ENCODE assay signal across 8 mouse cellular contexts in genomic region chr10:86704141-86704540, GRCm38 (mm10). TPM values are rescaled to one million over a fixed set of nuclear protein-coding genes. Genes with fewer than 3 reads are reported as not detected.
A peak's percentile ranks its signal among the peaks of the same experiment; 100 is the strongest.
DNase-seq lines count a peak whose midpoint lies in the region; ATAC-seq and TF ChIP-seq lines count a peak whose summit lies in the region.

No protein-coding gene starts in this region.

- H3K4me3 ChIP-seq in heart, embryonic 14.5 days (ENCODE audit: control insufficient read depth in 1 of 2, insufficient read depth in 1 of 2, low read depth in 1 of 2, low read length in 2 of 2), result peak overlapping the region; percentile 77 to 94
- H3K4me3 ChIP-seq in MEL (ENCODE audit: control insufficient read depth in 1 of 2, insufficient read depth in 1 of 2, low read depth in 2 of 2, low read length in 2 of 2), result peak overlapping the region; percentile 75 to 85
- H3K4me3 ChIP-seq in forebrain, postnatal 0 days (ENCODE audit: low read depth, low read length), result peak overlapping the region; percentile 76
- peak overlapping the region; percentile 92 for H3K4me3 ChIP-seq in midbrain, embryonic 10.5 days

- no peak for ATAC-seq in heart, embryonic 14.5 days (ENCODE audit: insufficient number of reproducible peaks, insufficient read depth, low FRiP score, low read depth)
- no peak for ATAC-seq in forebrain, postnatal 0 days
- no peak for ATAC-seq in CD4-positive, CD25-positive, alpha-beta regulatory T cell, adult 4 months

- H3K27me3 ChIP-seq in heart, embryonic 14.5 days (ENCODE audit: control insufficient read depth, insufficient read depth, low read length), result no peaks in the 10 kb centered on the region
- H3K27me3 ChIP-seq in MEL (ENCODE audit: control insufficient read depth in 1 of 2, insufficient read depth in 2 of 2, low read length in 2 of 2), result no peaks in the 10 kb centered on the region
- no peaks in the 10 kb centered on the region for H3K27me3 ChIP-seq in forebrain, postnatal 0 days (ENCODE audit: insufficient read depth, low read length)
- H3K27me3 ChIP-seq in midbrain, embryonic 10.5 days (ENCODE audit: low read depth, poor library complexity, severe bottlenecking), result no peaks in the 10 kb centered on the region

- no peak for TF ChIP-seq RAD21 in MEL (IDR thresholded peaks at IDR 0.05; ENCODE audit: low read depth, low read length)

- H3K9ac ChIP-seq in heart, embryonic 14.5 days (ENCODE audit: low read length), result peak overlapping the region; percentile 99
- H3K9ac ChIP-seq in MEL (ENCODE audit: control insufficient read depth, low read depth, low read length, poor library complexity, severe bottlenecking), result peak overlapping the region; percentile 96
- H3K9ac ChIP-seq in forebrain, postnatal 0 days, result peak overlapping the region; percentile 69; the same call in 1 of the 2 replicates

- peak overlapping the region; percentile 80 to 93; a peak in 3 of 4 replicates for H3K27ac ChIP-seq in heart, embryonic 14.5 days (replicated peaks in 1 of 2; ENCODE audit: control insufficient read depth in 1 of 2, insufficient read depth in 1 of 2, low read depth in 2 of 2, low read length in 2 of 2)
- H3K27ac ChIP-seq in MEL (ENCODE audit: control insufficient read depth, low read depth, low read length), result peak overlapping the region; percentile 76
- H3K27ac ChIP-seq in forebrain, postnatal 0 days (ENCODE audit: low read depth, low read length), result no peak overlapping the region
- H3K27ac ChIP-seq in midbrain, embryonic 10.5 days (replicated peaks), result peak overlapping the region; percentile 92

- no peaks in the 10 kb centered on the region for H3K9me3 ChIP-seq in heart, embryonic 14.5 days (ENCODE audit: control insufficient read depth, low read length)
- no peaks in the 10 kb centered on the region for H3K9me3 ChIP-seq in MEL (replicated peaks; ENCODE audit: insufficient read depth, low read length)
- no peaks in the 10 kb centered on the region for H3K9me3 ChIP-seq in forebrain, postnatal 0 days (ENCODE audit: low read length)
- no peaks in the 10 kb centered on the region for H3K9me3 ChIP-seq in midbrain, embryonic 10.5 days (replicated peaks)

- 2% methylated on average over 8 of the region's 8 CpGs for whole genome bisulfite sequencing in heart, embryonic 14.5 days
- 3% methylated on average over 8 of the region's 8 CpGs for WGBS in forebrain, postnatal 0 days
- 10% methylated on average over 8 of the region's 8 CpGs for WGBS in midbrain, embryonic 10.5 days

- no peak for TF ChIP-seq POLR2A in MEL (IDR thresholded peaks at IDR 0.05; ENCODE audit: control insufficient read depth in 1 of 2, insufficient read depth in 1 of 2, low read depth in 1 of 2, low read length in 2 of 2, poor library complexity in 1 of 2)

- peak overlapping the region; percentile 94 for H3K4me2 ChIP-seq in heart, embryonic 14.5 days (ENCODE audit: low read length)
- peak overlapping the region; percentile 91 for H3K4me2 ChIP-seq in forebrain, postnatal 0 days (ENCODE audit: low read depth)

- H3K36me3 ChIP-seq in heart, embryonic 14.5 days (ENCODE audit: control insufficient read depth, insufficient read depth, low read length), result peaks cover 49% of the 10 kb centered on the region
- peaks cover 37 to 48% of the 10 kb centered on the region in 2 experiments for H3K36me3 ChIP-seq in MEL (ENCODE audit: control insufficient read depth in 1 of 2, insufficient read depth in 2 of 2, low read length in 2 of 2)
- H3K36me3 ChIP-seq in forebrain, postnatal 0 days (ENCODE audit: insufficient read depth), result peaks cover 34% of the 10 kb centered on the region
- H3K36me3 ChIP-seq in midbrain, embryonic 10.5 days, result peaks cover 52% of the 10 kb centered on the region

- H3K79me2 ChIP-seq in MEL (ENCODE audit: control insufficient read depth, insufficient read depth, low read length, poor library complexity), result peaks cover 54% of the 10 kb centered on the region

- H3K4me1 ChIP-seq in heart, embryonic 14.5 days (ENCODE audit: control insufficient read depth in 2 of 2, insufficient read depth in 2 of 2, low read length in 2 of 2), result peaks cover 2 to 46% of the 10 kb centered on the region in 2 experiments
- H3K4me1 ChIP-seq in MEL (ENCODE audit: control insufficient read depth in 1 of 2, insufficient read depth in 2 of 2, low read length in 2 of 2), result peaks cover 2 to 32% of the 10 kb centered on the region in 2 experiments
- peaks cover 6% of the 10 kb centered on the region; the same call in 1 of the 2 replicates for H3K4me1 ChIP-seq in forebrain, postnatal 0 days (ENCODE audit: insufficient read depth)
- H3K4me1 ChIP-seq in midbrain, embryonic 10.5 days, result peaks cover 61% of the 10 kb centered on the region

- DNase-seq in heart, postnatal 36 days, result no peak
- peak; percentile 56 for DNase-seq in MEL (ENCODE audit: low read depth, low spot score)
- DNase-seq in forebrain, postnatal 0 days, result no peak
- no peak for DNase-seq in midbrain, embryonic 10.5 days (ENCODE audit: low spot score)
- no peak for DNase-seq in urinary bladder, adult 18-20 months (ENCODE audit: low spot score in 2 of 2)
- no peak for DNase-seq in kidney, adult 8-10 months

- no peak for TF ChIP-seq CTCF in MEL (IDR thresholded peaks at IDR 0.05 in 2 of 3, conservative IDR thresholded peaks at IDR 0.05 in 1 of 3; ENCODE audit: control insufficient read depth in 1 of 3, insufficient read depth in 1 of 3, low read depth in 2 of 3, low read length in 3 of 3, poor library complexity in 1 of 3, severe bottlenecking in 1 of 3)
- no peak for TF ChIP-seq CTCF in forebrain, postnatal 0 days (IDR thresholded peaks at IDR 0.05; ENCODE audit: low read depth)

- no peak for TF ChIP-seq EP300 in MEL (IDR thresholded peaks at IDR 0.05; ENCODE audit: low read depth in 1 of 2, low read length in 2 of 2)

- intact Hi-C loops in heart, postnatal 36 days (cut with DNase I), result loop anchor here (2.0 to 10.0 kb wide), 3 partner anchors 27 to 749 kb away; partner anchors contain the start of genes Fbxo7 and Rtcb

TF ChIP-seq in MEL, 35 proteins besides CTCF, POLR2A, EP300 and RAD21:
- no peak for TF ChIP-seq ETS1 (IDR thresholded peaks at IDR 0.05; ENCODE audit: low read depth, low read length)
- TF ChIP-seq TCF12 (IDR thresholded peaks at IDR 0.05; ENCODE audit: low read depth, low read length), result no peak
- no peak for TF ChIP-seq USF1 (IDR thresholded peaks at IDR 0.05; ENCODE audit: low read depth, low read length)
- no peak for TF ChIP-seq MAZ (IDR thresholded peaks at IDR 0.05; ENCODE audit: low read depth, low read length)
- no peak for TF ChIP-seq NELFE (IDR thresholded peaks at IDR 0.05; ENCODE audit: low read depth, low read length)
- no peak for TF ChIP-seq SMC3 (IDR thresholded peaks at IDR 0.05; ENCODE audit: low read depth, low read length)
- TF ChIP-seq TBP (IDR thresholded peaks at IDR 0.05; ENCODE audit: low read depth, low read length), result no peak
- no peak for TF ChIP-seq E2F4 (IDR thresholded peaks at IDR 0.05; ENCODE audit: borderline replicate concordance, low read depth, low read length)
- no peak for TF ChIP-seq UBTF (IDR thresholded peaks at IDR 0.05; ENCODE audit: borderline replicate concordance, insufficient read depth, low read depth, low read length)
- no peak for TF ChIP-seq KAT2A (conservative IDR thresholded peaks at IDR 0.05; ENCODE audit: low read depth, low read length)
- no peak for TF ChIP-seq MYB (IDR thresholded peaks at IDR 0.05; ENCODE audit: low read depth, low read length)
- no peak for TF ChIP-seq NRF1 (IDR thresholded peaks at IDR 0.05; ENCODE audit: insufficient read depth, low read depth, low read length, poor library complexity, severe bottlenecking)
- no peak for TF ChIP-seq BHLHE40 (IDR thresholded peaks at IDR 0.05; ENCODE audit: borderline replicate concordance, low read depth, low read length)
- no peak for TF ChIP-seq USF2 (IDR thresholded peaks at IDR 0.05; ENCODE audit: borderline replicate concordance in 1 of 2, insufficient read depth in 1 of 2, low read depth in 1 of 2, low read length in 2 of 2)
- TF ChIP-seq MAFK (IDR thresholded peaks at IDR 0.05; ENCODE audit: borderline replicate concordance, low read depth, low read length), result no peak
- no peak for TF ChIP-seq TAL1 (IDR thresholded peaks at IDR 0.05; ENCODE audit: low read length)

RNA-seq across cellular contexts. Expression of gene Hsp90b1, which starts 1.2 kb away (rescaled TPM):
- 317 and 318 TPM in 2 replicates for polyA plus RNA-seq in heart, embryonic 14.5 days (2014; fragmentation: Nextera tagmentation; extraction: Ambion mirVana)
- total RNA-seq in heart, postnatal 36 days (2021), result 100 to 1,000 TPM; 360 to 389 TPM
- total RNA-seq in MEL (2012; rRNA removed), result 404 and 420 TPM in 2 replicates
- polyA plus RNA-seq in MEL (2012; ENCODE audit: insufficient read depth in 1 of 2, insufficient read length in 2 of 2, low read depth in 1 of 2, low replicate concordance in 2 of 2, missing spikeins in 1 of 2), result 100 to 1,000 TPM; 150 to 555 TPM
- 177 and 196 TPM in 2 replicates for total RNA-seq in forebrain, postnatal 0 days (2014; rRNA removed)
- 172 and 189 TPM in 2 replicates for polyA plus RNA-seq in forebrain, postnatal 0 days (2015; fragmentation: Nextera tagmentation; extraction: Ambion mirVana)
- polyA plus RNA-seq in midbrain, embryonic 10.5 days (2016; fragmentation: Nextera tagmentation; extraction: Ambion mirVana), result 515 and 591 TPM in 2 replicates
- 100 to 1,000 TPM; 187 to 189 TPM for polyA plus RNA-seq in CD4-positive, CD25-positive, alpha-beta regulatory T cell, adult 4 months (2017; shearing (Covaris generic))

RNA-seq across cellular contexts. Expression of gene Ttc41, which starts 1.5 kb away (rescaled TPM):
- 1.5 and 1.6 TPM in 2 replicates for polyA plus RNA-seq in heart, embryonic 14.5 days (2014; fragmentation: Nextera tagmentation; extraction: Ambion mirVana)
- 1 to 10 TPM; 1.4 to 2.2 TPM for total RNA-seq in heart, postnatal 36 days (2021)
- 0.78 and 1.0 TPM in 2 replicates for total RNA-seq in MEL (2012; rRNA removed)
- 1 to 10 TPM in 1 of 2 experiments, not detected in 1; 2.1 TPM for polyA plus RNA-seq in MEL (2012; ENCODE audit: insufficient read depth in 1 of 2, insufficient read length in 2 of 2, low read depth in 1 of 2, low replicate concordance in 2 of 2, missing spikeins in 1 of 2)
- total RNA-seq in forebrain, postnatal 0 days (2014; rRNA removed), result 0.92 and 1.6 TPM in 2 replicates
- polyA plus RNA-seq in forebrain, postnatal 0 days (2015; fragmentation: Nextera tagmentation; extraction: Ambion mirVana), result 0.72 and 1.2 TPM in 2 replicates
- 3.3 and 4.0 TPM in 2 replicates for polyA plus RNA-seq in midbrain, embryonic 10.5 days (2016; fragmentation: Nextera tagmentation; extraction: Ambion mirVana)
- 1 to 10 TPM; 1.4 to 1.5 TPM for polyA plus RNA-seq in CD4-positive, CD25-positive, alpha-beta regulatory T cell, adult 4 months (2017; shearing (Covaris generic))

RNA-seq across cellular contexts. Expression of gene Gm49358, which starts 59.6 kb away (rescaled TPM):
- not detected in 2 replicates for polyA plus RNA-seq in heart, embryonic 14.5 days (2014; fragmentation: Nextera tagmentation; extraction: Ambion mirVana)
- total RNA-seq in heart, postnatal 36 days (2021), result 10 to 100 TPM; 10.3 to 14.5 TPM
- total RNA-seq in MEL (2012; rRNA removed), result 1.3 and 1.8 TPM in 2 replicates
- polyA plus RNA-seq in MEL (2012; ENCODE audit: insufficient read depth in 1 of 2, insufficient read length in 2 of 2, low read depth in 1 of 2, low replicate concordance in 2 of 2, missing spikeins in 1 of 2), result not detected
- 8.1 and 14.7 TPM in 2 replicates for total RNA-seq in forebrain, postnatal 0 days (2014; rRNA removed)
- polyA plus RNA-seq in forebrain, postnatal 0 days (2015; fragmentation: Nextera tagmentation; extraction: Ambion mirVana), result not detected in 2 replicates
- polyA plus RNA-seq in midbrain, embryonic 10.5 days (2016; fragmentation: Nextera tagmentation; extraction: Ambion mirVana), result not detected in 2 replicates
- polyA plus RNA-seq in CD4-positive, CD25-positive, alpha-beta regulatory T cell, adult 4 months (2017; shearing (Covaris generic)), result not detected
